Mouse (Mus musculus) ES-Bruce4 (cell line): ENCODE data around the gene Aspg.

Experiments
- CTCF ChIP-seq: IDR thresholded peaks from one replicate; pipeline ENCODE4 v1.8.1; 2011; ENCODE audit warnings: low read depth, low read length
- EP300 ChIP-seq: IDR thresholded peaks from 2 replicates; pipeline ENCODE4 v1.6.1; 2011; ENCODE audit warnings: low read depth, low read length; ENCODE audit not compliant: insufficient read depth
- POLR2A ChIP-seq: IDR thresholded peaks from one replicate; pipeline ENCODE4 v1.8.1; 2011; ENCODE audit warnings: low read length; ENCODE audit not compliant: insufficient read depth

GRCm38 (mm10) chr12:112080911-112081310 is 25.6 kb upstream of the Aspg start:
- TF ChIP-seq CTCF (no peak), EP300 (no peak), POLR2A (no peak)
